Mouse (Mus musculus) thymus, postnatal 36 days (tissue): ENCODE results near the gene Gm8660.
"Not testable (repeated sequence)": the region's sequence is repeated elsewhere in the genome, so short reads cannot be mapped to it uniquely, and the experiment has no call there.

Source experiments
- DNase-seq, 2 experiments: peaks; one replicate each; pipeline ENCODE4 v3.0.0; 2022; ENCODE audit warnings: mixed read lengths in 2 of 2

Gm8660 gene

GRCm38 (mm10) chr7:22370939-22371338 is at the start of gene Gm8660:
TSS of gene Gm8660 (minus strand) at chr7:22371039.
- DNase-seq: not testable (repeated sequence)

- not testable (repeated sequence) for DNase-seq
These were observed 42.4 kb upstream of the Gm8660 start, which contains the start of gene Vmn1r148 for GRCm38 (mm10) chr7:22413283-22413682. TSS of gene Vmn1r148 (plus strand) at chr7:22413583.

- not testable (repeated sequence) for DNase-seq
These were observed 41.2 kb downstream of the Gm8660 start, which contains the start of gene Gm4187 for GRCm38 (mm10) chr7:22329617-22330016. TSS of gene Gm4187 (minus strand) at chr7:22329717.
